Mouse (Mus musculus) cerebellum, adult 2 months (tissue): Measurements from ENCODE around the gene Tgoln1.

Source experiments
- CTCF ChIP-seq: fragments of 200-500 bp; IDR thresholded peaks from 2 replicates; pipeline ENCODE4 v1.5.1; 2011; ENCODE audit warnings: low read depth, mild to moderate bottlenecking, control low read depth, low read length, moderate library complexity, borderline replicate concordance; ENCODE audit not compliant: insufficient read depth
- POLR2A ChIP-seq: fragments of 200-500 bp; IDR thresholded peaks from 2 replicates; pipeline ENCODE4 v1.6.1; 2011; ENCODE audit warnings: low read length, control low read depth, borderline replicate concordance; ENCODE audit not compliant: insufficient read depth

DNA sequence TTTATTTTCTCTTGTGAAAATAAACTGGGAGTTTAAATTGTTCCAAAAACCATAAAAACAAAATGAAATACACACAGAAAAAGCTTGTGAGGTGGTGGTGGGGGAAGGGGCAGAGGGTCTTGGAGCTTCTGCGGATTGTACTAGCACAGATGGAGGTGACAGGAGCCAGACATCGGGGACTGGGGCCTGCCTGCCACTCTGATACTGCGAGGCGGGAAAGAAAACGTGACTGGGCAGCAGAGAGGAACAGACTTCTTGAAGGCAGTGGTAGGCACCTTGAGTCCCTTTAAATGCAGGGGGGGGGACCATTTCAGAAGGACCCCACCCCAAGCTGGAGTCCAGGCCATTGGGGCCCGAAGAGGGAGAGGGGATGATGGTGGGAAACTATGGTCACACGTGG, 9.6 kb upstream of the Tgoln1 start:
- TF ChIP-seq POLR2A (no peak), CTCF (no peak)
